Mouse (Mus musculus): ENCODE data around the gene Hist1h2bq. TPM values are rescaled to one million over a fixed set of nuclear protein-coding genes. Genes with fewer than 3 reads are reported as not detected.
"Not testable (repeated sequence)": the region's sequence is repeated elsewhere in the genome, so short reads cannot be mapped to it uniquely, and the experiment has no call there.

Hist1h2bq gene
- total RNA-seq (2014; rRNA removed) (1,114 and 1,806 TPM in 2 replicates), polyA plus RNA-seq (2015; fragmentation: Nextera tagmentation; extraction: Ambion mirVana) (4.8 and 6.4 TPM in 2 replicates)

GRCm38 (mm10) chr13:21810073-21810472, at the start of gene Hist1h2bq, which contains the start of gene Hist1h2ao:
TSS of gene Hist1h2bq (minus strand) at chr13:21810197.
TSS of gene Hist1h2ao (plus strand) at chr13:21810465.
- H3K4me2 ChIP-seq (ENCODE audit: low read depth, low read length); H3K27ac ChIP-seq; H3K36me3 ChIP-seq (ENCODE audit: insufficient read depth, low read length); H3K27me3 ChIP-seq (ENCODE audit: insufficient read depth, low read length); H3K9me3 ChIP-seq (ENCODE audit: low read length); DNase-seq (ENCODE audit: low spot score); H3K9ac ChIP-seq (replicated peaks; ENCODE audit: low read length); H3K4me3 ChIP-seq (ENCODE audit: low read length); H3K4me1 ChIP-seq (ENCODE audit: insufficient read depth, low read length): not testable (repeated sequence)
- peak; percentile 98 for ATAC-seq
- WGBS: no CpG with 5 or more reads among the region's 23 CpGs

- H3K9ac ChIP-seq (replicated peaks; ENCODE audit: low read length): peak overlapping the region; percentile 21; the same call in 1 of the 2 replicates
- H3K4me3 ChIP-seq (ENCODE audit: low read length): peak overlapping the region; percentile 38
- no peaks in the 10 kb centered on the region for H3K4me1 ChIP-seq (ENCODE audit: insufficient read depth, low read length)
- no peaks in the 10 kb centered on the region for H3K27me3 ChIP-seq (ENCODE audit: insufficient read depth, low read length)
- DNase-seq (ENCODE audit: low spot score) (peak; percentile 77), ATAC-seq (peak; percentile 56)
- peak overlapping the region; percentile 45 for H3K4me2 ChIP-seq (ENCODE audit: low read depth, low read length)
- 3% methylated on average over 15 of the region's 15 CpGs for WGBS
- H3K36me3 ChIP-seq (ENCODE audit: insufficient read depth, low read length): no peaks in the 10 kb centered on the region
- no peak overlapping the region for H3K27ac ChIP-seq
- TF ChIP-seq CTCF (IDR thresholded peaks at IDR 0.05; ENCODE audit: low read depth): no peak
- H3K9me3 ChIP-seq (ENCODE audit: low read length): no peaks in the 10 kb centered on the region
Measured at GRCm38 (mm10) chr13:21855698-21856162, 45.7 kb upstream of the Hist1h2bq start.

- peak; percentile 69 for DNase-seq (ENCODE audit: low spot score)
- TF ChIP-seq CTCF (IDR thresholded peaks at IDR 0.05; ENCODE audit: low read depth): no peak
- no peaks in the 10 kb centered on the region for H3K36me3 ChIP-seq (ENCODE audit: insufficient read depth, low read length)
- 0% methylated on average over 11 of the region's 11 CpGs for WGBS
- H3K9me3 ChIP-seq (ENCODE audit: low read length): no peaks in the 10 kb centered on the region
- no peak overlapping the region for H3K27ac ChIP-seq
- H3K4me2 ChIP-seq (ENCODE audit: low read depth, low read length): peak overlapping the region; percentile 45
- no peaks in the 10 kb centered on the region for H3K4me1 ChIP-seq (ENCODE audit: insufficient read depth, low read length)
- peak; percentile 63 for ATAC-seq
- no peaks in the 10 kb centered on the region for H3K27me3 ChIP-seq (ENCODE audit: insufficient read depth, low read length)
- peak overlapping the region; percentile 21; the same call in 1 of the 2 replicates for H3K9ac ChIP-seq (replicated peaks; ENCODE audit: low read length)
- H3K4me3 ChIP-seq (ENCODE audit: low read length): peak overlapping the region; percentile 38
Measured at GRCm38 (mm10) chr13:21855146-21855545, 45.1 kb upstream of the Hist1h2bq start.

- no peaks in the 10 kb centered on the region for H3K9me3 ChIP-seq (ENCODE audit: low read length)
- ATAC-seq (no peak), DNase-seq (ENCODE audit: low spot score) (no peak)
- no peak for TF ChIP-seq CTCF (IDR thresholded peaks at IDR 0.05; ENCODE audit: low read depth)
- H3K9ac ChIP-seq (replicated peaks; ENCODE audit: low read length): no peak overlapping the region
- no peaks in the 10 kb centered on the region for H3K36me3 ChIP-seq (ENCODE audit: insufficient read depth, low read length)
- H3K4me2 ChIP-seq (ENCODE audit: low read depth, low read length): no peak overlapping the region
- WGBS: 56% methylated on average over 3 of the region's 3 CpGs
- no peak overlapping the region for H3K4me3 ChIP-seq (ENCODE audit: low read length)
- H3K4me1 ChIP-seq (ENCODE audit: insufficient read depth, low read length): no peaks in the 10 kb centered on the region
- no peak overlapping the region for H3K27ac ChIP-seq
- no peaks in the 10 kb centered on the region for H3K27me3 ChIP-seq (ENCODE audit: insufficient read depth, low read length)
Measured at GRCm38 (mm10) chr13:21852215-21852945, 42.4 kb upstream of the Hist1h2bq start.

GRCm38 (mm10) chr13:21850696-21851095, 40.7 kb upstream of the Hist1h2bq start:
- H3K36me3 ChIP-seq (ENCODE audit: insufficient read depth, low read length); H3K9me3 ChIP-seq (ENCODE audit: low read length); DNase-seq (ENCODE audit: low spot score); H3K4me3 ChIP-seq (ENCODE audit: low read length); H3K4me2 ChIP-seq (ENCODE audit: low read depth, low read length); H3K4me1 ChIP-seq (ENCODE audit: insufficient read depth, low read length); H3K9ac ChIP-seq (replicated peaks; ENCODE audit: low read length); H3K27ac ChIP-seq; ATAC-seq; H3K27me3 ChIP-seq (ENCODE audit: insufficient read depth, low read length): not testable (repeated sequence)
- 33% methylated on average over 1 of the region's 1 CpGs for WGBS

- no peak overlapping the region for H3K4me3 ChIP-seq (ENCODE audit: low read length)
- 24% methylated on average over 8 of the region's 8 CpGs for WGBS
- ATAC-seq (no peak), DNase-seq (ENCODE audit: low spot score) (no peak)
- H3K36me3 ChIP-seq (ENCODE audit: insufficient read depth, low read length): no peaks in the 10 kb centered on the region
- no peaks in the 10 kb centered on the region for H3K4me1 ChIP-seq (ENCODE audit: insufficient read depth, low read length)
- H3K27me3 ChIP-seq (ENCODE audit: insufficient read depth, low read length): no peaks in the 10 kb centered on the region
- H3K9me3 ChIP-seq (ENCODE audit: low read length): no peaks in the 10 kb centered on the region
- no peak overlapping the region for H3K4me2 ChIP-seq (ENCODE audit: low read depth, low read length)
- H3K9ac ChIP-seq (replicated peaks; ENCODE audit: low read length): no peak overlapping the region
- no peak for TF ChIP-seq CTCF (IDR thresholded peaks at IDR 0.05; ENCODE audit: low read depth)
- no peak overlapping the region for H3K27ac ChIP-seq
Measured at GRCm38 (mm10) chr13:21847883-21848282, 37.9 kb upstream of the Hist1h2bq start.

GRCm38 (mm10) chr13:21846356-21846755, 36.4 kb upstream of the Hist1h2bq start:
- H3K9me3 ChIP-seq (ENCODE audit: low read length); H3K36me3 ChIP-seq (ENCODE audit: insufficient read depth, low read length); H3K27me3 ChIP-seq (ENCODE audit: insufficient read depth, low read length); H3K4me1 ChIP-seq (ENCODE audit: insufficient read depth, low read length); H3K4me3 ChIP-seq (ENCODE audit: low read length); ATAC-seq; H3K27ac ChIP-seq; H3K4me2 ChIP-seq (ENCODE audit: low read depth, low read length); DNase-seq (ENCODE audit: low spot score); H3K9ac ChIP-seq (replicated peaks; ENCODE audit: low read length): not testable (repeated sequence)

- not testable (repeated sequence) for H3K4me1 ChIP-seq (ENCODE audit: insufficient read depth, low read length); H3K4me3 ChIP-seq (ENCODE audit: low read length); H3K27me3 ChIP-seq (ENCODE audit: insufficient read depth, low read length); H3K9ac ChIP-seq (replicated peaks; ENCODE audit: low read length); DNase-seq (ENCODE audit: low spot score); H3K9me3 ChIP-seq (ENCODE audit: low read length); H3K36me3 ChIP-seq (ENCODE audit: insufficient read depth, low read length); H3K27ac ChIP-seq; H3K4me2 ChIP-seq (ENCODE audit: low read depth, low read length)
- WGBS: no CpG with 5 or more reads among the region's 4 CpGs
- ATAC-seq: peak; percentile 67
Measured at GRCm38 (mm10) chr13:21840508-21840907, 30.5 kb upstream of the Hist1h2bq start.

- H3K27ac ChIP-seq; H3K36me3 ChIP-seq (ENCODE audit: insufficient read depth, low read length); H3K9me3 ChIP-seq (ENCODE audit: low read length); H3K4me2 ChIP-seq (ENCODE audit: low read depth, low read length); H3K4me3 ChIP-seq (ENCODE audit: low read length); H3K27me3 ChIP-seq (ENCODE audit: insufficient read depth, low read length); H3K4me1 ChIP-seq (ENCODE audit: insufficient read depth, low read length); DNase-seq (ENCODE audit: low spot score); H3K9ac ChIP-seq (replicated peaks; ENCODE audit: low read length): not testable (repeated sequence)
- peak; percentile 96 for ATAC-seq
- no CpG with 5 or more reads among the region's 24 CpGs for WGBS
Measured at GRCm38 (mm10) chr13:21833461-21833860, 23.5 kb upstream of the Hist1h2bq start, which contains the start of the genes Hist1h2ap and Hist1h2br. TSS of gene Hist1h2ap (minus strand) at chr13:21833507. TSS of gene Hist1h2br (plus strand) at chr13:21833743.

All from hindbrain, postnatal 0 days (tissue).